Mouse (Mus musculus): Measurements from ENCODE around the gene 4933409G03Rik. TPM values are rescaled to one million over a fixed set of nuclear protein-coding genes. Genes with fewer than 3 reads are reported as not detected.

4933409G03Rik gene
- polyA plus RNA-seq, 1 experiment from 2014 or later = not detected

Other genes with a start within 250 kb of the 4933409G03Rik start
- gene Stk39, start 110.1 kb upstream of the 4933409G03Rik start, polyA plus RNA-seq (2014; fragmentation: Nextera tagmentation; extraction: Ambion mirVana) = 26.9 and 28.9 TPM in 2 replicates
- not detected in 2 replicates for gene 4932414N04Rik, start 74.1 kb downstream of the 4933409G03Rik start, polyA plus RNA-seq (2014; fragmentation: Nextera tagmentation; extraction: Ambion mirVana)